Mouse (Mus musculus): Measurements from ENCODE around the gene Lyrm4.

DNA sequence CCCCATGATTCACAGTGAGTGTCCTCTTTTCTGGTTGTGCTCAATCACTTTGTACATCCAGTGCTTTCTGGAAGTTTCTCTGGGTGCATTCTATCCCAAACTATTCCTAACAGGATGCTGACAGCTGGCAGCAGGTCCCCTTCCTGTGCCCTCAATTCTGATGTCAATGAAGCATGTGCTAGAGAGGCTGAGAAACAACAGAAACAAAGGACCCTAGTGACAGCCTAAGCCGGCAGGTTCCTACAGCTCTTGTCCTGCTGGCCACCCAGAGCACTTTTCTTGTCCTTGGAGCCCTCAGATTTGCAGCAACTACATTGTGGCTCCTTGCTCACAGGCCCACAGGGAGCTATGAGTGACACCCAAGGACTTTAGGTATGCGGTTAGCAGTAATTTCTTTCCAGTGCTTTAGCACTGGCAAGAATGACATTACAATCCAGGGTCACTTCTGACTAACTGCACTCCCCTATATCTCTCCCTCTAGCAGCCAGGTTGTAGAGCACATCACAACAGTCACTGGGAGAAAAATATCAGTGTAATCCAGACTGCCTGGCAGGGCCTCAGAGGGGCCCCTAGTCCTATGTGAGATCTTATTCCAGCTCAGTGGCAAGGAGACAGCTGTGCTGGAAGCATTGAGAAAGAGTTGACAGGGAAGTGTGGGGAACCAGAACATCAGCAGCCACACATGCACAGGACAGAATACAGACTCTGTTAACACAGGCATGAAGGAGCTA is 121.5 kb downstream of the Lyrm4 start:
- TF ChIP-seq CTCF (conservative IDR thresholded peaks at IDR 0.05; ENCODE audit: low read length) (no peak), POU5F1 (IDR thresholded peaks at IDR 0.05; ENCODE audit: borderline replicate concordance, low read length) (no peak), NANOG (IDR thresholded peaks at IDR 0.05; ENCODE audit: borderline replicate concordance, low read length) (no peak)
